Mouse (Mus musculus): ENCODE measurements at regions not wholly inside any gene's neighbourhood (a gene's known extent, or its start where the extent isn't known, plus 50 kb on each side); places are given as distances from the start of the nearest gene placed in this dataset.
A peak's percentile ranks its signal among the peaks of the same experiment; 100 is the strongest.

DNA sequence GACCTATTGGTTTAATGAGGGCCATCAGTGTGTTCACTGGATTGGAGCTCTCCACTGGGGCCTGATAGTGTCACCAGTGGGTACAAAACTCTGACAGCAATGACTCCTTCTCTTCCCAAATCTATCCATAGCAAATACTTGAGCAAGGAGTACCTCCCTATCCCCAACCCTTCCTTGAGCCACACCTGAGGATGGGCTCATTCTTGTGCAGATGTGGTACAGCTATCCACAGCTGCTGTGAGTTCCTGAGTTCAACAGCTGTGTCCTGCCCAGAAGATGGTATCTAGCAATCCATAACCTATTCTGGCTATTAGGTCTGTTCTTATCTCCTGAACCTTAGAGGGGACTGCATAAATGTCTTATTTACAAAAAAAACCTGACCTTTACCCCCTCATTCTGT, 148.7 kb upstream of the Cwc22 start:
- H3K27ac ChIP-seq: no peak overlapping the region
- ATAC-seq (ENCODE audit: low FRiP score): no peak
- H3K36me3 ChIP-seq: no peaks in the 10 kb centered on the region
- no peak overlapping the region for H3K4me3 ChIP-seq
- H3K9ac ChIP-seq: no peak overlapping the region
- no peaks in the 10 kb centered on the region for H3K9me3 ChIP-seq (replicated peaks)
- H3K4me1 ChIP-seq: no peaks in the 10 kb centered on the region
- no peak overlapping the region for H3K4me2 ChIP-seq (replicated peaks)
- H3K27me3 ChIP-seq: no peaks in the 10 kb centered on the region

DNA sequence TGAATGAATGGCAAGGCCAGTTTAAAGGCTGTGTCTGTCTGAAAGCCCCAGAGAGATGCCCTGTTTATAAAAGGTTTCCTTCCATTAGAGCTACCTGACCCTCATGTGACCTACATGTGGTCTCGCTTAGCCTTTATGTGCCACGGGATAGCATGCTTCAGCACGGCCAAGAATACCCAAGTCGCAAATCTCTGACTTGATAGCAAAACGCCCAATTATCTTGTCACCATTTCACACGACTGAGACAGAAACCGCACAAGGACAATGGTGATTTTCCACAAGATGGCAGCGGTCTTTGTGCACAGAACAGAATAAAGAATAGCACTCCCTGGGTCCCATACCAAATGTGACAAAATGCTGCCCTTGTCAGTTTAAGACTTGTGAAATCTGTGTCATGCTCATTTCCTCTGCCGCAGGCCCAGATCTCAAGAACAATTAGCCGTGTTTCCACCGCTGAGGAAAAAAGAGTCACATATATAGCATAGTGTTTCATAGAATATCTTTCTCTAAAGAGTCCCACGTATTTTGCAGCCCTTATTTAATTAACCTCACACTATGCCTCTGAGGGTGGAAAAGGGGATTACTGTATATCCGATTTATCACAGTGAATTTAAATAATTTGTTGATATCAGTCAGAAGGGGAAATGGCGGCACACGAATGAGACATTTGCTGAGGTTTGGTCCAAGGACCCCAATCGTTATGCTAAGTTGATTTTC, 118.3 kb upstream of the Cwc22 start:
- ATAC-seq (ENCODE audit: low FRiP score): peak; percentile 69
- 28% methylated on average over 16 of the region's 16 CpGs for WGBS
- Histone ChIP-seq H3K9ac (no peak overlapping the region), H3K36me3 (no peaks in the 10 kb centered on the region), H3K4me1 (no peaks in the 10 kb centered on the region; the same call in 1 of the 2 replicates), H3K9me3 (replicated peaks) (no peaks in the 10 kb centered on the region), H3K27me3 (peaks cover 12% of the 10 kb centered on the region), H3K4me2 (replicated peaks) (no peak overlapping the region), H3K27ac (no peak overlapping the region; the same call in 1 of the 2 replicates), H3K4me3 (no peak overlapping the region)

DNA sequence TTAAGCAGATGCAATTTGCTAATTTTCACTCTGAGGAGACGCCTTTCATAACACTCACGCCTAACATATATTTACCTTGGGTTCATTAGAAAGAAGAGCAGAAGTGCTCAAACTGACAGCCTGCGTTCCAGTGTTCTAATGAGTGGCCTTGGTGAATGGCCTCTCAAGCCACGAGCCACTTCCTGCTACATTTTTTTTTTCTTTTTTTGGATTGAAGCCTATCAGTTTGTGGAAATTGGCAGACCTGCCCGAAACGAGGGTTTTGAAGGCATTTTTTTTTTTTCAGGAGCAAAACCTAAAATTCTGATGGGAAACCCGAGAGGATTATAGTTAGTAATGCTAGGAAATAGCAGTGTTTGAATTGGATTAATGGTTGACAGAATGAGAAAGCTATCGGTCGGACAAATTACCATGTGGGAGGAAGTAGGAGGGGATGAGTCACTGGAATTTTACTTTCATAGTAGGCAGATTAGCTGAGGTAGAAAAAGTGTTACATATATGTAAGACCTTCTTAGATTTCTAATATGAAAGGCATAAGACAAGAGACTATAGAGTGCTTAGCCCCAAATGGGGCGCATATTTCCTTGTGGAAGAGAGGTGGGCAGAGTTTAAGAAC, 113.7 kb upstream of the Cwc22 start:
- no peaks in the 10 kb centered on the region for H3K36me3 ChIP-seq
- no peaks in the 10 kb centered on the region for H3K9me3 ChIP-seq (replicated peaks)
- no peak overlapping the region for H3K4me2 ChIP-seq (replicated peaks)
- H3K4me3 ChIP-seq: no peak overlapping the region
- no peak overlapping the region for H3K9ac ChIP-seq
- no peaks in the 10 kb centered on the region; the same call in 1 of the 2 replicates for H3K4me1 ChIP-seq
- ATAC-seq (ENCODE audit: low FRiP score): no peak
- no peak overlapping the region for H3K27ac ChIP-seq
- 73% methylated on average over 10 of the region's 10 CpGs for WGBS
- peaks cover 7% of the 10 kb centered on the region for H3K27me3 ChIP-seq

DNA sequence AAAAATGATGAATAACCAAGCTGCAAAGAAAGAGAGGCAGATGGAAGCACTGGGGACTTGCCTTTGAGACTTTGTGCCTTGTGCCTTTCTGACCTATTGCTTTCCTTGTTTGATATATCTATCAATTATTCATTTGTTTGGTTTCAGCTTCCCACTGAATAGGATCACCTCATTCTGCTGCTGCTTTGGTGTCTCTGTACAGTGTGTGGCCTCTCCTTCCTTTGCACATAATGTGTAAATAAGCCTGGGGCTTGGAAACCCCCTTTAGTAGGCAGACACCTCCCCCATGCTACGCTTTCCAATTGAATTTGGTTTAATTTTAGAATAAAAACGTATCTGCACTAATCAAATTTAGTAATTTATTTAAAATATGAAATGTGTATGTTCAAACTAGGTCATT, 112.8 kb upstream of the Cwc22 start:
- 74% methylated on average over 2 of the region's 2 CpGs for WGBS
- Histone ChIP-seq H3K9ac (no peak overlapping the region), H3K36me3 (no peaks in the 10 kb centered on the region), H3K4me3 (no peak overlapping the region), H3K27me3 (peaks cover 7% of the 10 kb centered on the region), H3K27ac (no peak overlapping the region), H3K9me3 (replicated peaks) (no peaks in the 10 kb centered on the region), H3K4me1 (no peaks in the 10 kb centered on the region), H3K4me2 (replicated peaks) (no peak overlapping the region)
- no peak for ATAC-seq (ENCODE audit: low FRiP score)

DNA sequence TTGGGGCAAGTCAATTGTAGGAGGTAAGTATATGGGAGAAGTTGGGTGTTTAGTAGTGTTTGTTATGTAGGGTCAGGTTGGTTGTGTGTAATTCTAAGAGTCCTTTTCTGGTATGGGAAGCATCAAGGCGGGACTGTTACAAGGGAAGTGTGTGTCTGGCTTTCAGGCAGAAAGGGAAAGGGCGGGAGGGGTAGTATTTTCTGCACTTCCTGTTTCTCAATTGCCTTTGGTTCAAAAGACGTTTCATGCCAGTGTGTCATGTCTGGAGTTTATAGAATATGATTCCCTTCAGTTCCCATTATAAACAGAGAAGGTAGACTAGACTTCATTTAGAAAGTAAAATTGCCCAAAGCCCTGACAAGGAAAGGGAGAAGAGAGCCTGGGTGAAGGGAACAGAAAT, 107.7 kb upstream of the Cwc22 start:
- 79% methylated on average over 3 of the region's 3 CpGs for WGBS
- H3K4me3 ChIP-seq: no peak overlapping the region
- no peak overlapping the region for H3K4me2 ChIP-seq (replicated peaks)
- H3K4me1 ChIP-seq: peaks cover 3% of the 10 kb centered on the region; the same call in 1 of the 2 replicates
- no peak overlapping the region for H3K9ac ChIP-seq
- H3K36me3 ChIP-seq: no peaks in the 10 kb centered on the region
- no peak overlapping the region for H3K27ac ChIP-seq
- no peaks in the 10 kb centered on the region for H3K9me3 ChIP-seq (replicated peaks)
- no peak for ATAC-seq (ENCODE audit: low FRiP score)
- H3K27me3 ChIP-seq: no peaks in the 10 kb centered on the region

DNA sequence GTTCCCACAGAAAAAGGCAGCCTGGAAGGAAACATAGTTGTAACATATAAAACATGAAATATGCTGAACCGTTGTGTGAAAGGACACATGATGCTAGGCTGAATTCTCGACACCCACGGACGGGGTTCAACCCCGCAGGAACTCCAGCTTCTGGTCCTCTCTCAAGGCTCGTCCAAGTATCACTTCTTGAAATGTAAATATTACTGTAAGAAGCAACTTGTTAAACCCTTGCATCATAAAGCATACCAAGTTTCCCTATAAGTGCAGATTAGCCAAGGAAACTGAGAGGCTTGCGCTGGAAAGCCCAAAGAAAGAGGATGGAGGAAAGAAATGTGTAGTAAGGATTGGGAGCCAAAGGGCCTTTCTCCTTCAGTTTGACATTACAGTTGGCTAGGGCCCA, 104.4 kb upstream of the Cwc22 start:
- no peak overlapping the region for H3K4me2 ChIP-seq (replicated peaks)
- ATAC-seq (ENCODE audit: low FRiP score): no peak
- no peak overlapping the region for H3K4me3 ChIP-seq
- H3K27ac ChIP-seq: no peak overlapping the region
- no peak overlapping the region for H3K9ac ChIP-seq
- H3K27me3 ChIP-seq: 0 out of 2 replicates have a peak, but pooled peaks cover 2% of the 10 kb centered on the region
- no peaks in the 10 kb centered on the region for H3K36me3 ChIP-seq
- H3K9me3 ChIP-seq (replicated peaks): no peaks in the 10 kb centered on the region
- peaks cover 5% of the 10 kb centered on the region; the same call in 1 of the 2 replicates for H3K4me1 ChIP-seq
- WGBS: 94% methylated on average over 7 of the region's 7 CpGs

DNA sequence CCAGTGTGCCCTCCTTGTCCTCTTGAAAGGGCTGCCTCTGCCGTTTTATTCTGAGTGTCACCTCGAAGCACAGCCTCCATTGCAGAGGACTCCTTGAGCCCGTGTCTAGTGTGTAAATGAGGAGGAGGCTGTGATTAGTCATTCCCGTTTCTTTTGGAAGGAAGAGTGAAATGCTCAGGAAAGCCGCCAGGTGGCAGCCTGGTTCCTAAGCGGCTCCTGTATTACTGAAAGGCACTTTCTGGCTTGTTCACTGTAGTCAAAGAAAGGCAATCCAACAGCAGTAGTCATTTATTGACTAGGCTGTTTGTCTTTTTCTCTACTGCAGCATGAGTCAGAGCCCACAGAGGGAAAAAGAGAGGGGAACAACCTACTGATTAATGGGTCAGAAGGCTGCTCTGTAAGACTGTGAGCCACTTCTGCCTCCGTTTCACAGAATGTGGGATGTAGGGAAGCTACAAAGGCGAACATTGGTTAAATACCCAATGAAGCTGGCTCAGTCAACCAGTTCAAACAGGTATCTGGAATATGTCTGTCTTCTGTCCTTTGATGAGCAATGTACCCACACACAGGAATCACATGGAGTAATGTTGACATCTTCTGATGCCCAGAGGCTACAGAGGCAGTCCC, 103.2 kb upstream of the Cwc22 start:
- Histone ChIP-seq H3K4me2 (replicated peaks) (peak overlapping the region; percentile 49), H3K4me1 (peaks cover 5% of the 10 kb centered on the region; the same call in 1 of the 2 replicates), H3K36me3 (no peaks in the 10 kb centered on the region), H3K4me3 (peak overlapping the region; percentile 11; the same call in 1 of the 2 replicates), H3K9me3 (replicated peaks) (no peaks in the 10 kb centered on the region), H3K9ac (no peak overlapping the region), H3K27me3 (0 out of 2 replicates have a peak, but pooled peaks cover 2% of the 10 kb centered on the region), H3K27ac (no peak overlapping the region)
- WGBS: 19% methylated on average over 8 of the region's 8 CpGs
- ATAC-seq (ENCODE audit: low FRiP score): peak; percentile 79

DNA sequence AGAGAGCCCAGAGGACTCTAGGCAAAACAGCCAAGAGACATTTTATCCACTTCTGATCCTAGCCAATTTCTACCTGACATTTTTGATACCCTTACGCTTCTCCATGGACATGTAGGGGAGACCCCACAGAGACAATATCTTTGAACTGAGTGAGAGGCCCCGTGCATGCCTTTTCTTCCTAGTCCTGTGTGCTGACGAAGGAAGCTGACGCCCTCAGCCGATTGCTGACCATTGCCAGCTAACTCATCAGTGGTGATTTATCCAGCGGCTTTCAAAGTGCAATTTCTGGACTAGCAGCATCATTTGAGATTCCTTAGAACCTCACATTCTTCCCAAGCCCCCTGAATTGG, 102.5 kb upstream of the Cwc22 start:
- Histone ChIP-seq H3K9ac (no peak overlapping the region), H3K4me2 (replicated peaks) (peak overlapping the region; percentile 49; the same call in 1 of the 2 replicates), H3K36me3 (no peaks in the 10 kb centered on the region), H3K4me1 (peaks cover 5% of the 10 kb centered on the region; the same call in 1 of the 2 replicates), H3K27ac (no peak overlapping the region), H3K4me3 (peak overlapping the region; percentile 11; the same call in 1 of the 2 replicates), H3K27me3 (0 out of 2 replicates have a peak, but pooled peaks cover 2% of the 10 kb centered on the region), H3K9me3 (replicated peaks) (no peaks in the 10 kb centered on the region)
- WGBS: 63% methylated on average over 6 of the region's 6 CpGs
- peak; percentile 61 for ATAC-seq (ENCODE audit: low FRiP score)

DNA sequence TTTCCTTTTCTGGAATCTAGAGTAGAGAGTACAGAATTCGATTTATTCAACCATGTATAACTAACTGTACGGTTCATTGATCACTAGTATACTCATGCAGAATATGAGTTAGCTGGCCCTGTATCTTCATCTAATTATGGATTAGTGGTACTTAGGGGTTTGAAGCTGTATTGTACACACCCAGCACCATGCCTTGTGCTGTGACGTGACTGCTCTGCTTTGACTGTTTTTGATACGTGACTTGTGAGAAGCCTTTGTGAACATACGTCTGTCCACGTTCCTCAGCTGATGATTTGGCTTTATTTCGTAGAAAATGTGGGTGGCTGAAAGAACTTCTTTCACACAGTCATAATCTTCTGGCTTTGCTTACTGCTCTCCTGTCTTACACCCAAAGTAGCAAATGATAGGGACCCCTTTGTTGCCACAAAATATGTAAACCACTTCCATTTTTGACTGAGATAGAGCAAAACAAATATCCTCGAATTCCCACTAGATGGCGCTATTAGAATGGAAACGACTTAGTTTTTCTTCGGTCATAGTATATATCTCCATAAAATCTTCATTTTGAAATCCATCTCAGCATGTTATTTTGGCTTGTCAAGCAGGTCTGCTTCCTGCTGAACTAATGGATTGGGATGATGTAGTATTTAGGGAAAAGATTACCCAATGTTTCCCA, 102.0 kb upstream of the Cwc22 start:
- peak overlapping the region; percentile 49; the same call in 1 of the 2 replicates for H3K4me2 ChIP-seq (replicated peaks)
- H3K9me3 ChIP-seq (replicated peaks): no peaks in the 10 kb centered on the region
- ATAC-seq (ENCODE audit: low FRiP score): peak; percentile 49
- WGBS: 48% methylated on average over 11 of the region's 11 CpGs
- no peak overlapping the region for H3K4me3 ChIP-seq
- peaks cover 5% of the 10 kb centered on the region; the same call in 1 of the 2 replicates for H3K4me1 ChIP-seq
- H3K27me3 ChIP-seq: 0 out of 2 replicates have a peak, but pooled peaks cover 2% of the 10 kb centered on the region
- H3K36me3 ChIP-seq: no peaks in the 10 kb centered on the region
- H3K27ac ChIP-seq: no peak overlapping the region
- H3K9ac ChIP-seq: no peak overlapping the region

DNA sequence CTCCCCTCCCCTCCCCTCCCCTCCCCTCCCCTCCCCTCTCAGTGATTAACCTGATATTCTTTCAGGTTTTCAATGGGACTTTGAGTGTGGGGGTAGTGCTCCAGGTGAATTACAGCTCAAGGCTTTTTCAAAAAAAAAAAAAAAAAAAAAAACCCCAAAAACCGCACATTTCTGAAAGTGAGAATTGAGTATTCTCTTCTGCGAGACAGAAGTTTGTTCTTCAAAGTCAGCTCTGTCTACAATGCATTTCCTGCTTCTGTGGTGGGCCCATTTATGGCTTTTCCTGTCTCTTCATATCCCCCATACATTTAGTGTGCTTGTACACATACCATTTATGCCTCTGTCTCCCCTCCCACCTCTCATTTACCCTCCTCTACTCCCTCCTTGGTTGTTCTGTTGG, 81.1 kb upstream of the Cwc22 start:
- ATAC-seq (ENCODE audit: low FRiP score): no peak
- H3K9ac ChIP-seq: no peak overlapping the region
- H3K36me3 ChIP-seq: no peaks in the 10 kb centered on the region
- H3K27me3 ChIP-seq: no peaks in the 10 kb centered on the region
- no peaks in the 10 kb centered on the region for H3K9me3 ChIP-seq (replicated peaks)
- H3K27ac ChIP-seq: no peak overlapping the region
- WGBS: 67% methylated on average over 2 of the region's 2 CpGs
- H3K4me1 ChIP-seq: no peaks in the 10 kb centered on the region
- H3K4me2 ChIP-seq (replicated peaks): no peak overlapping the region
- no peak overlapping the region for H3K4me3 ChIP-seq

DNA sequence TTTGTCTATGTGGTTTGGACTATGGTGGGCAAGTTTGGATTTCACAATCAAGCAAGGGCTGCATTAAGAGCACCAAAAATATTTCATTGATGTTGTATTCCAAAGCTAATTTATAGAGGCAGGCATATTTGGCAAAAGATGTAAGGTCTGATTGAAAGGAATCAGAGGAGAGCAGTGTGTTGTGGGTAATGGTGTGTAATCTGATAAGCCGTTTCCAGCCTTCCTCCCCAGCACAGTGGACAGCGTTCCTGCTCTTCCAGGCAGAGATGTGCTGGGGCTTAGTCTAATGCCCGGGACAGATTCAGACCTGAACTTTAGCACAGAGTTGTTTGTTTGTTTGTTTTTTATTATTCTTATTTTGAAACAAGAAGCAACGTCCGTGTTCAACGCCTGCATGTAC, 80.6 kb upstream of the Cwc22 start:
- no peak overlapping the region for H3K4me2 ChIP-seq (replicated peaks)
- no peaks in the 10 kb centered on the region for H3K27me3 ChIP-seq
- H3K27ac ChIP-seq: no peak overlapping the region
- no peaks in the 10 kb centered on the region for H3K36me3 ChIP-seq
- no peak for ATAC-seq (ENCODE audit: low FRiP score)
- no peak overlapping the region for H3K9ac ChIP-seq
- H3K4me1 ChIP-seq: no peaks in the 10 kb centered on the region
- H3K9me3 ChIP-seq (replicated peaks): no peaks in the 10 kb centered on the region
- H3K4me3 ChIP-seq: no peak overlapping the region
- 58% methylated on average over 6 of the region's 6 CpGs for WGBS
